Mouse (Mus musculus) megakaryocyte, embryonic 14.5 days (primary cell): ENCODE results near the gene Gpr183. TPM values are rescaled to one million over a fixed set of nuclear protein-coding genes. Genes with fewer than 3 reads are reported as not detected.

ENCODE experiments used
- H3K27me3 ChIP-seq: replicated peaks from 2 replicates; pipeline ENCODE3; 2012; ENCODE audit warnings: inconsistent platforms
- H3K36me3 ChIP-seq: replicated peaks from 2 replicates; pipeline ENCODE3; 2012; ENCODE audit warnings: low read length, inconsistent platforms, mixed read lengths
- H3K4me1 ChIP-seq: 2 replicates; pipeline ENCODE4 v1.6.1; 2012; ENCODE audit warnings: inconsistent platforms
- H3K4me3 ChIP-seq: replicated peaks from 2 replicates; pipeline ENCODE3; 2012; ENCODE audit warnings: moderate library complexity, mild to moderate bottlenecking, inconsistent platforms
- H3K9me3 ChIP-seq: 2 replicates; pipeline ENCODE4 v1.6.1; 2012; ENCODE audit warnings: inconsistent platforms
- FLI1 ChIP-seq: IDR thresholded peaks from 2 replicates; pipeline ENCODE4 v1.6.1; 2012; ENCODE audit warnings: low read length, inconsistent platforms, mixed read lengths
- GATA1 ChIP-seq: IDR thresholded peaks from 3 replicates; pipeline ENCODE4 v1.6.1; 2012; ENCODE audit warnings: mixed read lengths, low read length, inconsistent platforms, borderline replicate concordance
- polyA plus RNA-seq: library from polyadenylated mRNA; stranded (reverse); fragments of >175 nt; gene quantifications from 2 replicates; pipeline ENCODE4 v1.2.3, GENCODE M21; 2012; ENCODE audit warnings: low replicate concordance; ENCODE audit not compliant: insufficient read depth

Gene Gpr183
- polyA plus RNA-seq, 1 experiment: 0.89 TPM

DNA sequence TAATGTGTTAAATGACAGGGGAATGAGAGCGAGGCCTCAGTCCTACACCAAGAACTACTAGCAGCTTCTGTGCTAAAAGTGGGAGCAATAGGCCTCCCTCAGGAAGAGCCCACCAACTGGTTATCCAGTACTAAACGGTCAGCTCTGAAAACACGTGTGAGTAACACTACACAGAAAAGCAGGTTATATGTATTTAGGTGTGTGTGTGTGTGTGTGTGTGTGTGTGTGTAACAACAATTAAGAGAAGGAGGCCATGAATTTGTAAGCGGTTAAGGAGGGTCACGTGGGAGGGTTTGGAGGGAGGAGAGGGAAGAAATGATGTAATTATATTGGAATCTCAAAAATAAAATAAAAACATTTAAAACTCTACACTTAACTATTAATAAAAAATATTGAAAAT is 49.9 kb downstream of the Gpr183 start:
- H3K4me1 ChIP-seq: peaks cover 23% of the 10 kb centered on the region
- no peaks in the 10 kb centered on the region for H3K27me3 ChIP-seq
- peaks cover 53% of the 10 kb centered on the region for H3K36me3 ChIP-seq
- no peak overlapping the region for H3K4me3 ChIP-seq
- TF ChIP-seq FLI1 (no peak), GATA1 (no peak)
- H3K9me3 ChIP-seq: no peaks in the 10 kb centered on the region

DNA sequence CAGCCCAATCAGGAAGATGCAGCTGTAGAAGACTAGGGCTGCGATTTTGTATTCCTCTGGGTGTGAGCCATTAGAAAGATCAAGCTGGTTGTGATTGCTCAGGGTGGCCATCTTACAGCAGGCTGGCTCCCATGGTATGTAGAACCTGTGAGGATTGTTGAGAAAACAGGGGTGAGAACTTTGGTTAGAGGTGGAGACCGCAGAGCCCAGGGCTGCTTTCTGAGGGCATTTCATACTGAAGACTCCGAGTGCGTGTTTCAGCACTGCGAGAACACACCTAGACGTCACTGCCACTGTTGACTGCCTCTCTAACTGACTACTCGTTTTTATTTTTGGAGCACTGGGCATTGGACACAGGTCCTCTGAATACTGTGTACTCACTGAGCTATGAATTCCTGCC is 52.5 kb downstream of the Gpr183 start:
- H3K4me1 ChIP-seq: peaks cover 21% of the 10 kb centered on the region
- H3K9me3 ChIP-seq: no peaks in the 10 kb centered on the region
- H3K36me3 ChIP-seq: peaks cover 66% of the 10 kb centered on the region
- no peaks in the 10 kb centered on the region for H3K27me3 ChIP-seq
- TF ChIP-seq GATA1 (no peak), FLI1 (no peak)
- H3K4me3 ChIP-seq: no peak overlapping the region

DNA sequence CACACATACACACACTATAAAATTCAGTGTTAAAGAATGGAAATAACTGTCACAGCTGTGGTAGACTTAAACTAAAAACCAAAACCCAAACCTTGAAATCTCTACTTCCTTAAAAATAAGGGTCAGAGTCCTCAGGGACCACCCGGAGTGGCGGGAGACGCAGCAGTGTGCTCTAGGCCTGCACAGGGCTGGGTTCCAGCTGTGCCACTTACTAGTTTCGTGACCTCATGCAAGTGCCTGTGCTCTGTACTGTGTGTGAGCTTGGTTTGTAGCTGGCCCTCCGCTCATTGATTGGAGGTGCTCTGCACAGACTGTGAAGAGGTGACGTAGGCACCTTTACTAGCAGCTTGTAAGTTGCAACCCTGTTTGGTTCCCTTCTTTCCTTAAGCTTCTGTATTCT is 55.1 kb downstream of the Gpr183 start:
- Histone ChIP-seq H3K4me1 (peaks cover 21% of the 10 kb centered on the region), H3K4me3 (no peak overlapping the region), H3K27me3 (no peaks in the 10 kb centered on the region), H3K36me3 (peaks cover 66% of the 10 kb centered on the region), H3K9me3 (no peaks in the 10 kb centered on the region)
- TF ChIP-seq FLI1 (no peak), GATA1 (no peak)

DNA sequence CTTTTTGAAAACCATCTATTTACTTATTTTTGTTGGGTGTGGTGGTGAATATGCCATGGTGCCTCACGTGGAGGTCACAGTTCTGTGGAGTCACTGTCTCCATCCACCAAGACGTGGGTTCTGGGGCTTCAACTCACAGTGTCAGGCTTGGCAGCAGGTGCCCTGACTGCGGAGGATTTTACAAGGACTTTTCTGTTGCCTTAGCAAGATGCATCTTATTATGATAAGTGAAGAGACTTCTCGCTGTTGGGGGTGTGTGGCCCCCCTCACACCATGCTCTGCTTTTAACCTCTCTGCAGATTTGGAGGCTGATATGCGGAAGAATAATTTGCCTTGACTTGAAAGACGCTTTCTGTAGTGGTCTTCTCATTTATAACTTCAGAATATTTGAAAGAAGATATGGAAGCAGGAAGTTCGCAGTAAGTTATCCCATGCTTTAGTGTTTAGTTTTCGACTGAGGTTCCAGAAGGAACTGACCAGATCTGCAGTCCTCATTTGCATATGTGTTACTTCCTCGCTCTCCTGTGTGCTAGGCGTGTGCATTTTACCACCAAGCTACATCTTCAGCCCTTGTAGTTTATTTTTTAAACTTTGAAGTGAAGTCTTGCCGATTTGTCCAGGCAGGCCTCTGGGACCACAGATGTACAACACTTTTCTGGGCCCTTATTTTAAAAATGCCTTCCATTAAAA is 57.9 kb downstream of the Gpr183 start:
- no peaks in the 10 kb centered on the region for H3K9me3 ChIP-seq
- H3K36me3 ChIP-seq: peaks cover 54% of the 10 kb centered on the region
- H3K27me3 ChIP-seq: no peaks in the 10 kb centered on the region
- peaks cover 48% of the 10 kb centered on the region for H3K4me1 ChIP-seq
- TF ChIP-seq FLI1 (no peak), GATA1 (no peak)
- H3K4me3 ChIP-seq: peak overlapping the region; percentile 36

DNA sequence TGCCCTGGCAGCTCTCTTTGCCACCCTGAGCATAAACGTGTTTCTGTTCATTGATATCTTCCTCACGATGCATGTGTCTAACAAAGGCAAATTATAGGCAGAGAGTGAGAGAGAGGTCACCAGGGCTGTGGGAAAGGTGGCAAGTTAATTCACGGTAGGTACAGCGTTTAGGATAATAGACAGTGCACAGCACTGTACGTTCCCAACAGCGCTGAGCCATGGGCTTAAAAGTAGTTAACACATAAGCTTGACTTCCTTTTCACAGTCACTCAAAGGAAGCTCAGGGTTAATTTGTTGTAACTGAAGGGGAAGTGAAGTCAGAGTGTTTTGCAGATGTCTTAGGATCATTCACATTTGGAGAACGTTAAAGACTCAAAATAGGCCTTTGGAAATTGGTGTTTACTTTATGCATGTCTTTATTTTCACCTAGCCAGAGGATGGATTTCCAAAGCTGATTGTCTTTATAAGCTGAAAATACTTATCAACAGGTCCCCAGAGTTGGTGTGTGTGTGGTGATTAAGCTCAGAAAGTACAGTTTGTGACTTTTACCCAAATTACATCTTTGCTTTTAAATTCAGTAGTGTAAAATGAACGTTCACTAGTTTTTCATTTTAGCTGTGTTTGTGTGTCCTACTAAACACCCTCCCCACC is 58.5 kb downstream of the Gpr183 start:
- no peaks in the 10 kb centered on the region for H3K9me3 ChIP-seq
- H3K4me3 ChIP-seq: peak overlapping the region; percentile 72
- no peak for TF ChIP-seq GATA1
- TF ChIP-seq FLI1: no peak
- H3K4me1 ChIP-seq: peaks cover 55% of the 10 kb centered on the region
- H3K27me3 ChIP-seq: no peaks in the 10 kb centered on the region
- H3K36me3 ChIP-seq: peaks cover 54% of the 10 kb centered on the region

DNA sequence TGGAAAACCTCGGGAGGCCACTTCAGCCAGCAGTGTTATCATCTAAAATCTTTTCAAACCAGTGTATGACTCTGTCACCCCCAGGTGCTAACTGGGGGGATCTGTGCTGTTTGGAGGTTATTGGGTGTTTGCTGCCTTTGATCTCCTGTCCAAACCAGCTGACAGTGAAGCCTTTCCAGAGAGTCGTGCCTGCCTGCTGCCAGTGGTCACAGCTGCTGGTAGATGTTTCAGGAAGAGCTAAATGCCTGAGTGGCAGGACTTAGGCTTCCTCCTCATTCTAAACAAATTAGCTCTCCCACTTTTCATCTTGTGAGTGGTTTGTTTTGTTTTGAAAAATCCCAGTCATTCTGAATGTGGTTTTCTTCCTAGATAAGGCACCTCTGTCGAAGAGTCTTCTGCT is 60.2 kb downstream of the Gpr183 start:
- no peaks in the 10 kb centered on the region for H3K27me3 ChIP-seq
- no peaks in the 10 kb centered on the region for H3K9me3 ChIP-seq
- peaks cover 57% of the 10 kb centered on the region for H3K4me1 ChIP-seq
- peaks cover 42% of the 10 kb centered on the region for H3K36me3 ChIP-seq
- TF ChIP-seq GATA1 (no peak), FLI1 (no peak)
- peak overlapping the region; percentile 7 for H3K4me3 ChIP-seq

DNA sequence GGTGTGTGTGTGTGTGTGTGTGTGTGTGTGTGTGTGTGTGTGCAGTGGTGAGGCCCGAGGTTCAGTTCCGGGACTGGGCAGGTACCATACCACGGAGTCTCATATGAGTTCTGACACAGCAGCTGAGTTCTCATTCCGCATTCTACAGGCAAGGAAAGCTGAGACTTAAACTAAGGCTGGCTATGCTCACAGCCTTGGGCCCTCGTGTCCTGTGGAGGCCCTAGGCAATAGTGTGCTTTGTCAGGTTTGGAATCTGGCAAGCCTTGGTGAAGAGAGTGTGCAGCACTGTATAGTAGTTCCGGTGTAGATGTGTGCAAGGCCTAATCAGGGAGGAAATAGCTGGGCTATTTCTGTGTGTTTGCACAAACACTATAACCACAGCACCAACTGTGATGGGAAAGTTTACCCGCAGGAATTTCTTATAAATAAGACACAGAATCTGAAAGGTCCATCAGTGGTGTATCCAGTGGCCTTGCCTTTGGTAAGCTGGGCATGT is 61.6 kb downstream of the Gpr183 start:
- Histone ChIP-seq H3K27me3 (no peaks in the 10 kb centered on the region), H3K9me3 (no peaks in the 10 kb centered on the region), H3K36me3 (peaks cover 31% of the 10 kb centered on the region), H3K4me3 (peak overlapping the region; percentile 38), H3K4me1 (peaks cover 69% of the 10 kb centered on the region)
- TF ChIP-seq FLI1 (no peak), GATA1 (no peak)

Other genes with a start within 250 kb of the Gpr183 start
- gene Dock9, start 167.4 kb downstream of the Gpr183 start, polyA plus RNA-seq: 0.13 TPM in 1 of 2 replicates, not detected in the other
- gene Ubac2, start 86.6 kb downstream of the Gpr183 start, polyA plus RNA-seq: 55.9 and 94.6 TPM in 2 replicates
- gene Gpr18, start 49.4 kb downstream of the Gpr183 start, polyA plus RNA-seq: 0.06 TPM in 1 of 2 replicates, not detected in the other
- not detected in 2 replicates for gene Timm8a2, start 69.5 kb upstream of the Gpr183 start, polyA plus RNA-seq
- 54.0 and 163 TPM in 2 replicates for gene Tm9sf2, start 141.8 kb upstream of the Gpr183 start, polyA plus RNA-seq
- gene Clybl, start 216.5 kb upstream of the Gpr183 start, polyA plus RNA-seq: 8.3 TPM in 1 of 2 replicates, not detected in the other